In genomic region chr10:70599126-70599924, GRCm38 (mm10) we compare ENCODE assay signal across 8 mouse cellular contexts. TPM values are rescaled to one million over a fixed set of nuclear protein-coding genes. Genes with fewer than 3 reads are reported as not detected.
A peak's percentile ranks its signal among the peaks of the same experiment; 100 is the strongest.
DNase-seq lines count a peak whose midpoint lies in the region; ATAC-seq lines count a peak whose summit lies in the region.

No protein-coding gene starts in this region.

- ATAC-seq in frontal cortex, adult (ENCODE audit: low TSS enrichment): peak; percentile 79
- ATAC-seq in intestine, embryonic 14.5 days (replicated peaks; ENCODE audit: low FRiP score, low TSS enrichment, low read depth): peak; percentile 96

- H3K4me2 ChIP-seq in intestine, embryonic 14.5 days (ENCODE audit: low read length): peak overlapping the region; percentile 75

- DNase-seq in ZHBTc4 (ENCODE audit: low read depth, low spot score): peak; percentile 99
- DNase-seq in cerebellum, adult 8-10 months: peak; percentile 96
- peak; percentile 91 for DNase-seq in intestine, embryonic 14.5 days (ENCODE audit: low spot score)
- peak; percentile 81 to 96 for DNase-seq in left cerebral cortex, adult 8-10 months (ENCODE audit: low spot score in 2 of 2)
- DNase-seq in lung, postnatal 36 days: peak; percentile 66
- peak; percentile 95 for DNase-seq in right cerebral cortex, postnatal 14 days
- no peak for DNase-seq in T-cell, adult 2 months (ENCODE audit: low spot score)

- H3K27ac ChIP-seq in intestine, embryonic 14.5 days (ENCODE audit: low read depth): no peak overlapping the region

- WGBS in intestine, embryonic 14.5 days: under 1% methylated on average over 100 of the region's 124 CpGs

- H3K4me1 ChIP-seq in intestine, embryonic 14.5 days (replicated peaks; ENCODE audit: control insufficient read depth, insufficient read depth, low read length): no peaks in the 10 kb centered on the region

- no peaks in the 10 kb centered on the region for H3K9me3 ChIP-seq in intestine, embryonic 14.5 days (ENCODE audit: control insufficient read depth, low read length)

- H3K36me3 ChIP-seq in intestine, embryonic 14.5 days (ENCODE audit: control insufficient read depth, insufficient read depth, low read length): no peaks in the 10 kb centered on the region

- peak overlapping the region; percentile 56 for H3K4me3 ChIP-seq in intestine, embryonic 14.5 days (ENCODE audit: low read depth, low read length)

- peak overlapping the region; percentile 34; the same call in 1 of the 2 replicates for H3K9ac ChIP-seq in intestine, embryonic 14.5 days (ENCODE audit: low read length)

- peaks cover 17% of the 10 kb centered on the region for H3K27me3 ChIP-seq in intestine, embryonic 14.5 days (replicated peaks; ENCODE audit: control insufficient read depth, insufficient read depth, low read length)

RNA-seq across cellular contexts. Expression of gene Phyhipl, which starts 56.4 kb away (rescaled TPM):
- polyA plus RNA-seq in intestine, embryonic 14.5 days (2014; fragmentation: Nextera tagmentation; extraction: Ambion mirVana): 4.8 and 6.0 TPM in 2 replicates
- 100 to 1,000 TPM; 214 to 245 (median 220) TPM for total RNA-seq in left cerebral cortex, adult 8-10 months (2022)
